Mouse (Mus musculus): ENCODE data around the gene Tfdp1.

DNA sequence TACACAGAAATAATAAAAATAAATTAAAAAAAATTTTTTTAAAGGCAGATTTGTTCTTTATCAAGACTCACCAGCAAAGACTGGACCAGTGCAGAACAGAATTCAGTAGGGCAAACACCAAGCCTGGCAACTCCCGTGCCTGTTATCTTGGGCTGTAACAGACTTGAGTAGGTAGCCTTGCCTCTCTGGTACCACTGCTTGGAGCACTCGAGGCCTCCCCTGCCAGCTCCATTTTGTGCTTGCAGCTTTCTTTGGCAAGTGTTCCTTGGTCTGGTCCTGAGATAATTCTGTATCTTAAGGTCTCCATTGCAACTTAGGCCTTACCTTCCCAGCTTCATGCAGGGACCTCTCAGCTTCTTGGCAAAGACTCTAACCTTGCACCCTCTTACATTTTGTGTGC is 3.8 kb downstream of the Tfdp1 start:
- no peak for TF ChIP-seq CTCF (IDR thresholded peaks at IDR 0.05; ENCODE audit: control insufficient read depth, insufficient read depth, insufficient read length)
- no peak for TF ChIP-seq FOSL1 (IDR thresholded peaks at IDR 0.05; ENCODE audit: insufficient read depth, low read length, poor library complexity, severe bottlenecking)
- TF ChIP-seq MYOG (IDR thresholded peaks at IDR 0.05; ENCODE audit: control insufficient read depth, extremely low read depth, insufficient read length) = no peak
- TF ChIP-seq MAX (IDR thresholded peaks at IDR 0.05) = no peak
- TF ChIP-seq MYOD1 (IDR thresholded peaks at IDR 0.05; ENCODE audit: control insufficient read depth, insufficient read length, low read depth) = no peak
- TF ChIP-seq USF1 (IDR thresholded peaks at IDR 0.05; ENCODE audit: low read depth) = no peak
